Mouse (Mus musculus): ENCODE measurements around the gene Armc12. TPM values are rescaled to one million over a fixed set of nuclear protein-coding genes. Genes with fewer than 3 reads are reported as not detected.

Gene Armc12
- total RNA-seq, 2 experiments from 2014 or later: not detected

Small RNAs within 50 kb of the gene (microRNA-seq; reads per million reads assigned to microRNA genes)
- 0 reads per million in 2 experiments for gene Gm25195 (ENCODE audit: borderline replicate concordance in 2 of 2)
- gene Mir6969 (ENCODE audit: borderline replicate concordance in 2 of 2): 0 reads per million in 2 experiments

Other genes starting within 250 kb of the Armc12 start
- 10 to 100 TPM in 1 of 2 experiments, 1 to 10 TPM in 1; 9.2 to 11.6 TPM for gene Fance, start 217.3 kb upstream of the Armc12 start, total RNA-seq (2021)
- gene Rpl10a, start 202.3 kb upstream of the Armc12 start, total RNA-seq (2021): 100 to 1,000 TPM; 364 to 390 TPM
- gene Tead3, start 180.0 kb upstream of the Armc12 start, total RNA-seq (2021): 1 to 10 TPM; 6.9 to 8.8 TPM
- gene Tulp1, start 165.6 kb upstream of the Armc12 start, total RNA-seq (2021): not detected
- 10 to 100 TPM; 61.0 to 63.6 TPM for gene Fkbp5, start 13.3 kb upstream of the Armc12 start, total RNA-seq (2021)
- not detected for gene Clpsl2, start 18.6 kb downstream of the Armc12 start, total RNA-seq (2021)
- not detected for gene Clps, start 30.0 kb downstream of the Armc12 start, total RNA-seq (2021)
- gene Lhfpl5, start 44.8 kb downstream of the Armc12 start, total RNA-seq (2021): not detected
- 10 to 100 TPM; 25.0 to 31.4 TPM for gene Srpk1, start 91.9 kb downstream of the Armc12 start, total RNA-seq (2021)
- gene Slc26a8, start 159.4 kb downstream of the Armc12 start, total RNA-seq (2021): under 1 TPM in 1 of 2 experiments, not detected in 1; 0.27 TPM
- gene Mapk14, start 160.5 kb downstream of the Armc12 start, total RNA-seq (2021): 10 to 100 TPM; 68.0 to 81.3 TPM
- gene AC170998.1, start 195.3 kb downstream of the Armc12 start, total RNA-seq (2021): under 1 TPM in 1 of 2 experiments, not detected in 1; 0.94 TPM
- gene Mapk13, start 238.5 kb downstream of the Armc12 start, total RNA-seq (2021): under 1 TPM in 1 of 2 experiments, not detected in 1; 0.16 TPM

Data from gastrocnemius, postnatal 25 days (tissue).